Mouse (Mus musculus): ENCODE measurements around the gene Pmpca. TPM values are rescaled to one million over a fixed set of nuclear protein-coding genes. Genes with fewer than 3 reads are reported as not detected.
A peak's percentile ranks its signal among the peaks of the same experiment; 100 is the strongest.

Pmpca gene
- polyA plus RNA-seq, 1 experiment from 2014 or later = 46.4 TPM

DNA sequence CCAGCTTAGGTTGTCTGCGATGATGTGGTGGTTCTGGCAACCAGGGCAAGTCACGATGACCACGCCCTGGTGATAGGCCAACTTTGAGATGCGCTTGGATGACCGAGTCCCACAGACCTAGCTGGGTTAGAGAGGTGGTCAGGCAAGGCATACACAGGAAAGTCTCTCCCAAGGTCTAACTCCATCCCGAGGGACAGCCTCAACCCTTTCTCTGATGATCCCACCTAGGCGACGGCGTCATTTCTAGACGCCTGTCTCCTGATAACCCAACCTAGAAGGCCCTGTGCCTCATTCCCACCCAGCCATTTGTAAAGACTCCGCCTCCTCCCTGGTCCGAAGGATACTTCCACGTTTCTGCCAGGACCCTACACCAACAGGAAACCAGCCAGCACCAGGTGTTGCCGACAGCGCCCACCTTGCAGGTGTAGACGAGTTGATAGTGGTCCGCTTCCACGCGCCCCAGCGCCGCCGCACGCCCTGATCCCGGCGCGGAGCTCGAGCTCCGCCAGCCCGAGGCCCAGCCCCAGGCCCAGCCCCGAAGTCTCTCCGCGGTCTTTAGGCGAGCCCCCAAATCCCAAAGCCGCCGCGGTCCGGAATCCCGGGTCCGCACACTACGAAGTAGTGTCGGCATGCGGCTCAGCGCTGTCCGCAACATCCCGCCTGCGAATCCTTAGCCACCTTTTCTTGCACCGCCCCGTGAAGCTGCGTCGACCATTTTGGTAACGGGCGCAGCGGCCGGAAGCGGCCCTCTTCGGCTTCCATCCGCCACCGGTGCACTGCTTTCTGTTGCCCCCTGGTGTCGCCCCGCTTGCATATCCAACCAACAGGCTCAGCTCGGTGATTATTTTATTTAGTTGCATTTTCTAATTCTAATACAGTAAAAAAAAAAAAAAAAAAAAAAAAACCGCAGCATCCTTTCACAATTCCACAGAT is 37.5 kb upstream of the Pmpca start, which contains the start of gene Dnlz:
TSS of gene Dnlz (minus strand) at position 753 of the 933 bp plus-strand sequence.
- no peaks in the 10 kb centered on the region for H3K9me3 ChIP-seq (ENCODE audit: control insufficient read depth)
- peak; percentile 83 for TF ChIP-seq CTCF (IDR thresholded peaks at IDR 0.05; ENCODE audit: low read depth)
- peak within 1 kb of the TSS; percentile 94 for H3K9ac ChIP-seq (ENCODE audit: low read depth, low read length)
- peak within 1 kb of the TSS; percentile 98 for H3K4me2 ChIP-seq (replicated peaks; ENCODE audit: low read depth)
- H3K27ac ChIP-seq (ENCODE audit: low read depth, low read length) = peak within 1 kb of the TSS; percentile 86
- peak; percentile 82 for ATAC-seq
- 1% methylated on average over 62 of the region's 62 CpGs for WGBS
- H3K4me3 ChIP-seq (ENCODE audit: low read depth, low read length) = peak within 1 kb of the TSS; percentile 85
- peaks cover 10% of the 10 kb centered on the region; the same call in 1 of the 2 replicates for H3K36me3 ChIP-seq (ENCODE audit: control insufficient read depth, insufficient read depth)
- H3K4me1 ChIP-seq (replicated peaks; ENCODE audit: control insufficient read depth, insufficient read depth, low read length) = peaks cover 10% of the 10 kb centered on the region; the same call in 1 of the 2 replicates
- H3K27me3 ChIP-seq (replicated peaks; ENCODE audit: control insufficient read depth, insufficient read depth, low read length) = no peaks in the 10 kb centered on the region

DNA sequence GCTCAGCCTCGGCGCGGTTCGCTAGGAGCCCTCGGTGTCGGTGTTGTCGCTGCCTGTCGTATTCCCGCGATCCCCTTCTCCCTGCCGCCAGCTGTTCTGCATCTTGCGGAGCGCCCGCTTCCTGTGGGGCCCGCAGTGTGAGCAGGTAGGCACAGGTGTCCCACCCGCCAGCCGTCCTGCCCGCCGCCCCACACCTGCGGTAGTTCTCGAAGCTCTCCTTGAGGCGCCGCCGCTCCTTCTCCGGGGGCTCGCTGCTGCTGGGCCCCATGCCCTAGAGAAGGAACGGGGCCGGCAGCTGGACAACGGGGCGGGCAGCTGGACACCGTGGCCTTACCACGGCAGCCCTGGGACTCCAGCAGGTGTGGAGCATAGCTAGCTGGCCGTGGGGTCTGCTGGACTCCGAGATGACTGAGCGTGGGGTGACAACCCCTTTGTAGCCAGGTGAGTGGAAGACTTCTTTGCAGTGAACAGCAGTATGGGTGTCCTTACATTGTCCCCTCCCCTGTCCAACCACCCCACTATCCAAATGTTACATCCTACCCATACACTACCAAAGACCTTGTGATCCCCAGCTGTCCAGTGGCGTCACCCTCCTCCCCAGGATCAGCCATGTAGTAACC is 36.7 kb upstream of the Pmpca start:
- H3K4me2 ChIP-seq (replicated peaks; ENCODE audit: low read depth) = peak overlapping the region; percentile 98
- no peak for TF ChIP-seq CTCF (IDR thresholded peaks at IDR 0.05; ENCODE audit: low read depth)
- WGBS = 2% methylated on average over 36 of the region's 36 CpGs
- peak overlapping the region; percentile 85 for H3K4me3 ChIP-seq (ENCODE audit: low read depth, low read length)
- H3K9me3 ChIP-seq (ENCODE audit: control insufficient read depth) = no peaks in the 10 kb centered on the region
- H3K36me3 ChIP-seq (ENCODE audit: control insufficient read depth, insufficient read depth) = peaks cover 10% of the 10 kb centered on the region; the same call in 1 of the 2 replicates
- peaks cover 10% of the 10 kb centered on the region; the same call in 1 of the 2 replicates for H3K4me1 ChIP-seq (replicated peaks; ENCODE audit: control insufficient read depth, insufficient read depth, low read length)
- ATAC-seq = peak; percentile 42
- H3K9ac ChIP-seq (ENCODE audit: low read depth, low read length) = peak overlapping the region; percentile 94
- peak overlapping the region; percentile 41; the same call in 1 of the 2 replicates for H3K27ac ChIP-seq (ENCODE audit: low read depth, low read length)
- H3K27me3 ChIP-seq (replicated peaks; ENCODE audit: control insufficient read depth, insufficient read depth, low read length) = no peaks in the 10 kb centered on the region

- no peaks in the 10 kb centered on the region for H3K27me3 ChIP-seq (replicated peaks; ENCODE audit: control insufficient read depth, insufficient read depth, low read length)
- ATAC-seq = no peak
- H3K27ac ChIP-seq (ENCODE audit: low read depth, low read length) = no peak overlapping the region
- peaks cover 10% of the 10 kb centered on the region; the same call in 1 of the 2 replicates for H3K36me3 ChIP-seq (ENCODE audit: control insufficient read depth, insufficient read depth)
- no peak overlapping the region for H3K9ac ChIP-seq (ENCODE audit: low read depth, low read length)
- no peaks in the 10 kb centered on the region for H3K9me3 ChIP-seq (ENCODE audit: control insufficient read depth)
- TF ChIP-seq CTCF (IDR thresholded peaks at IDR 0.05; ENCODE audit: low read depth) = no peak
- 86% methylated on average over 11 of the region's 11 CpGs for WGBS
- H3K4me1 ChIP-seq (replicated peaks; ENCODE audit: control insufficient read depth, insufficient read depth, low read length) = peaks cover 10% of the 10 kb centered on the region; the same call in 1 of the 2 replicates
- H3K4me2 ChIP-seq (replicated peaks; ENCODE audit: low read depth) = peak overlapping the region; percentile 98
- H3K4me3 ChIP-seq (ENCODE audit: low read depth, low read length) = no peak overlapping the region
These were observed 35.8 kb upstream of the Pmpca start for GRCm38 (mm10) chr2:26353066-26353980.

DNA sequence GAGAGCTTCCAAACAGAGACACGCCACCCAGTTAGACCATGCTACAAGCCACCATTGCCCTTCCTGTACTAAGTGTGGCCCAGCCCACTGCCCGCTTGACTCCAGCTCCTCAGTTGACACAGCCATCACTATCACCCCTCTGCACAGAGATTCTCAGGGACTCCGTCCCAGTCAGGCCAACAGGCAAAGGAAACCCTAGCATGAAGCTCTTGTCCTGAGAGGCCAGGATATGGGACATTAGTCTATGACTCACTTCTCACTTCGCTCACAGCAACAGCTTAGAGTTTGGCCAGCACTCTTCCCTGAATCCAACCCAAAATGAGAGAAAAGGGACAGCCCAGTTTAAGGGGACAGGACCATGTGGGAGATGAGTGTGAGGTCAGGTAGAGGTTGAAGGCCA is 34.7 kb upstream of the Pmpca start:
- Histone ChIP-seq H3K27ac (ENCODE audit: low read depth, low read length) (no peak overlapping the region), H3K4me3 (ENCODE audit: low read depth, low read length) (no peak overlapping the region), H3K4me1 (replicated peaks; ENCODE audit: control insufficient read depth, insufficient read depth, low read length) (peaks cover 10% of the 10 kb centered on the region; the same call in 1 of the 2 replicates), H3K9me3 (ENCODE audit: control insufficient read depth) (no peaks in the 10 kb centered on the region), H3K4me2 (replicated peaks; ENCODE audit: low read depth) (no peak overlapping the region), H3K36me3 (ENCODE audit: control insufficient read depth, insufficient read depth) (peaks cover 7% of the 10 kb centered on the region; the same call in 1 of the 2 replicates), H3K27me3 (replicated peaks; ENCODE audit: control insufficient read depth, insufficient read depth, low read length) (no peaks in the 10 kb centered on the region), H3K9ac (ENCODE audit: low read depth, low read length) (no peak overlapping the region)
- no peak for TF ChIP-seq CTCF (IDR thresholded peaks at IDR 0.05; ENCODE audit: low read depth)
- no peak for ATAC-seq
- 89% methylated on average over 4 of the region's 4 CpGs for WGBS

GRCm38 (mm10) chr2:26356231-26356630 is 32.9 kb upstream of the Pmpca start:
- no peak overlapping the region for H3K9ac ChIP-seq (ENCODE audit: low read depth, low read length)
- 80% methylated on average over 4 of the region's 4 CpGs for WGBS
- 0 out of 2 replicates have a peak, but pooled peaks cover 5% of the 10 kb centered on the region for H3K4me1 ChIP-seq (replicated peaks; ENCODE audit: control insufficient read depth, insufficient read depth, low read length)
- no peak for TF ChIP-seq CTCF (IDR thresholded peaks at IDR 0.05; ENCODE audit: low read depth)
- H3K4me2 ChIP-seq (replicated peaks; ENCODE audit: low read depth) = no peak overlapping the region
- H3K27me3 ChIP-seq (replicated peaks; ENCODE audit: control insufficient read depth, insufficient read depth, low read length) = no peaks in the 10 kb centered on the region
- no peak overlapping the region for H3K27ac ChIP-seq (ENCODE audit: low read depth, low read length)
- ATAC-seq = no peak
- no peaks in the 10 kb centered on the region; the same call in 1 of the 2 replicates for H3K36me3 ChIP-seq (ENCODE audit: control insufficient read depth, insufficient read depth)
- H3K4me3 ChIP-seq (ENCODE audit: low read depth, low read length) = no peak overlapping the region
- H3K9me3 ChIP-seq (ENCODE audit: control insufficient read depth) = no peaks in the 10 kb centered on the region
